19 mouse cellular contexts compared by ENCODE assay signal in the genomic region with DNA sequence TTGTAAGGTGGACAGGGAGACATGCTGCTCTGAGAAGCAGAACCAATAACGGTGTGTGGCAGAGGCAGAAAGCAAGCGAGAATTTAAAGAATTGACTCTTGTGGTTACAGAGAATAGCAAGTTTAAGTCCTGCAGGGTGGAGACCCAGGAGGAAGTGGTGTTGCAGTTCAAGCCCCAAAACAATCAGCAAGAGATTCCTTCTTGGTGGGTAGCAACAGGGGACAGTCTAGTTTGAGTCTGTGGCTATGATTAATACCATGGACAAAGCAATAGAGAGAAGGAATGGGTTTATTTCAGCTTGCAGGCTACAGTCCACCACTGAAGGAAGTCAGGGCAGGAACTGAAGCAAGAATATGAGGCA. TPM values are rescaled to one million over a fixed set of nuclear protein-coding genes. Genes with fewer than 3 reads are reported as not detected.
A peak's percentile ranks its signal among the peaks of the same experiment; 100 is the strongest.
DNase-seq lines count a peak whose midpoint lies in the region; ATAC-seq lines count a peak whose summit lies in the region.
"Had no signal": no experiment of that assay in that cellular context is flagged by ENCODE, and none has a peak within 500 bp of the region (broad histone marks: within the 10 kb centered on the region; RNA-seq: fewer than 3 reads in every experiment).

No protein-coding gene starts in this region.

- DNase-seq in adrenal gland, postnatal 10 days: peak; percentile 0
- no peak for DNase-seq in adrenal gland, adult 18-20 months (ENCODE audit: low spot score in 2 of 2)
- DNase-seq in testis, postnatal 10 days (ENCODE audit: low spot score): peak; percentile 13
- no peak for DNase-seq in testis, postnatal 14 days (ENCODE audit: low spot score)
- DNase-seq in induced T-regulatory cell, adult 2 months (ENCODE audit: low read depth): peak; percentile 44
- DNase-seq in gastrocnemius, postnatal 14 days: no peak
- DNase-seq in gastrocnemius, postnatal 36 days: no peak
- DNase-seq: adrenal gland, adult 8-10 months; gastrocnemius, postnatal 10 days; heart, adult 2 months; heart, postnatal 4 days; kidney, adult 8-10 months; kidney, postnatal 10 days; right cerebral cortex, postnatal 25 days; thymus, adult 18-20 months; thymus, postnatal 36 days had no signal

- intact Hi-C loops in gastrocnemius, postnatal 14 days (cut with DNase I; ENCODE audit: low total_unique reads): no loop called here
- intact Hi-C loops in gastrocnemius, postnatal 36 days (cut with DNase I): no loop called here

- no peak for ATAC-seq in erythroblast, adult 5-6 weeks (replicated peaks; ENCODE audit: low FRiP score, poor library complexity, severe bottlenecking)
- ATAC-seq: intestine, embryonic 15.5 days; midbrain, embryonic 13.5 days had no signal

RNA-seq across cellular contexts. Expression of a gene that starts 21.3 kb away (rescaled TPM):
- total RNA-seq in adrenal gland, postnatal 10 days (2021): 10 to 100 TPM; 63.8 to 81.7 TPM
- total RNA-seq in adrenal gland, adult 18-20 months (2021): 100 to 1,000 TPM; 123 to 137 TPM
- 16.9 and 22.2 TPM in 2 replicates for total RNA-seq in erythroblast, adult 5-6 weeks (2015; ENCODE audit: low replicate concordance)
- total RNA-seq in erythroblast, adult 5-6 weeks (2017; ENCODE audit: low replicate concordance): 36.8 and 41.5 TPM in 2 replicates
- 1 to 10 TPM; 2.4 to 2.7 TPM for total RNA-seq in gastrocnemius, postnatal 14 days (2021)
- total RNA-seq in gastrocnemius, postnatal 36 days (2021): 1 to 10 TPM; 1.3 to 1.6 TPM

Comparison
In these comparisons a context has a peak if more than half of its experiments do, and no peak if none do; other contexts are left out.
1. DNase-seq: peak in adrenal gland, postnatal 10 days (single experiment), testis, postnatal 10 days (single experiment) and induced T-regulatory cell, adult 2 months (single experiment); none in adrenal gland, adult 18-20 months (0 of 2), testis, postnatal 14 days (single experiment), gastrocnemius, postnatal 14 days (single experiment) and gastrocnemius, postnatal 36 days (0 of 2).
2. RNA of a gene that starts 21.3 kb away (total RNA-seq): 123 to 137 TPM in adrenal gland, adult 18-20 months, 63.8 to 81.7 TPM in adrenal gland, postnatal 10 days and 16.9 to 41.5 TPM in erythroblast, adult 5-6 weeks; 2.4 to 2.7 TPM in gastrocnemius, postnatal 14 days and 1.3 to 1.6 TPM in gastrocnemius, postnatal 36 days; every median in the first group is over 4 times any median in the second.